Mouse (Mus musculus) CH12F3 (cell line): ENCODE results near the gene Tpm4.

Source experiments
- in situ Hi-C: fragments of 300-500 bp; cut with MboI; formaldehyde crosslinking; loops from 2 replicates; pipeline ENCODE4 v1.14.3; 2020; ENCODE audit warnings: low sequenced_read_pairs

Gene Tpm4

DNA sequence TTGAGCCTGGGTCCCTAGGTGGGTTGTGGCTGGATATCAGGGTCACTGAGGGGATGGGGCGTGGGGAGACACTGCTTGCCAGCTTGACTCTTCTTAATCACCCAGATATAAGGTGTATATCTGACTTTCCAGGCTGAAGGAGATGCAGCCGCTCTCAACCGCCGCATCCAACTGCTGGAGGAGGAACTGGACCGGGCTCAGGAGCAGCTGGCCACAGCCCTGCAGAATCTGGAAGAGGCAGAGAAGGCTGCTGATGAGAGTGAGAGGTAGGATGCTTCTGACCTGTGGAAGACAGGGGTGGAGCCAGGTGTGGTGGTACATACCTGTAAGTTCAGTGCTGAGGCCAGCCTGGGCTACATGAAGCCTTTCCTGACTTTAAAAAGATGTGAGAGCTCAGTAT is 3.7 kb downstream of the Tpm4 start:
- in situ Hi-C loops = no loop called here

DNA sequence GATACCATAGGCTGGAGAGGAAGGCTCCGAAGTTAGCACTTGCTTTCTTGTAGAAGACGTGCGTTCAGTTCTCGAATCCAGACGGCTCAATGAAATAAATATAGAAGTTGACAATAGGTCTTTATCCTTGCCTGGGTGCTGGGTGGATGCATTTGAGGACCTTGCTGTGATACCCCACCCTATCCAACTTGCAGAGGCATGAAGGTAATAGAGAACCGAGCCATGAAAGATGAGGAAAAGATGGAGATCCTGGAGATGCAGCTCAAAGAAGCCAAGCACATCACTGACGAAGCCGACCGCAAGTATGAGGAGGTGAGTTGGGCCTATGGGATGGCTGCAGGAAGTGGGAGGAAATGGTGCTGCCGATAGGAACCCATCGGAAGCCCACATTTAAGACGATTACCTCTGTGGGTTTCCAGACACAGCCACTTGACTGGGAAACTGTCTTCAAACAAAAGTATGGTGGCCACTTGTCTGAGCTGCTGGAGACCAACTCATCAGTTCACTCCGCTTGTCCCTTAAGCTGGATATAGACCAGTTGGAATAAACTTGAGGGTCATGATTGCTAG is 8.6 kb downstream of the Tpm4 start:
- in situ Hi-C loops = no loop called here

DNA sequence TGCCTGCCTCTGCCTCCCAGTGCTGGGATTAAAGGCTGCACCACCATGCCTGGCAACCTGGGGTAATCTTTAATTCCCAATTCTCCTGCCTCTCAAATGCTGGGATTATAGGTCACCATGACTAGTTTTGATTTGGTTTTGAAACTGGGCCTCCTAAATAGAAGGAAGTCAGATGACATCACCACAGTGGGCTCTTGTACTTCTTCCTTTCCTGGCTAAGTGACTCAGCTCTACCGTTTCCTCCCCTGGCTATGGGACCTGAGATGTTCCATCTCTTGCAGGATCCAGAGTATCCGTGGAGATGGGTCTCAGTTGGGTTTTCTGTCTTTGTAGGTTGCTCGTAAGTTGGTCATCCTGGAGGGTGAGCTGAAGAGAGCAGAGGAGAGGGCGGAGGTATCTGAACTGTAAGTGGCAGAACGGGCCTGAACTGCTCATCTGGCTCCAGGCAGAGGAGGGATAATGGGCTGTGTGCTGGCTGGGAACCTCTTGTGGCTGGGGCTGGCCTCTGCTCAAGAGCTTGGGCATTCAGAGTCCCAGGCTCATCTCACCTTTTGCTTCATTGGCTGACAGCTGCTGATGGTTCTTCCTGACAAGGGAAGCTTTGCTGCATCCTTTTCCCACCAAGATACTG is 9.7 kb downstream of the Tpm4 start:
- in situ Hi-C loops = no loop called here

DNA sequence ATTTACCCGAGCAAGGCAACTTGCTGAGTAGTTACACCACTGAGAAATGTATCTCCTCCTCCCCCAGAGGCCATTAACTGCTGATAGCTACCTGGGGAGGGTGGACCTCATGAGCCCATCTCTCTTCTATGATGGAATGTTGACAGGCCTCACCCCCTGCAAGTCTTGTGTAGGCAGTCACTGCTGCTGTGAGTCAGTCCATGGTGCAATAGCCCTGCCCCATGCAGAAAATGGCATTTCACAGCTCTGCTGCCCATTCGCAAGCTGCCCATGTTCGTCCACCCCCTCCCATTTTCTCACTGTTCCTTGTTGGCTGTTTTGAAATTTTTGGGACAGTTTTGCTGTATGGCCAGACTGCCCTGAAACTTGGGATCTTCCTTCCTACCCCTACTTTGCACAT is 10.7 kb downstream of the Tpm4 start:
- in situ Hi-C loops = no loop called here

DNA sequence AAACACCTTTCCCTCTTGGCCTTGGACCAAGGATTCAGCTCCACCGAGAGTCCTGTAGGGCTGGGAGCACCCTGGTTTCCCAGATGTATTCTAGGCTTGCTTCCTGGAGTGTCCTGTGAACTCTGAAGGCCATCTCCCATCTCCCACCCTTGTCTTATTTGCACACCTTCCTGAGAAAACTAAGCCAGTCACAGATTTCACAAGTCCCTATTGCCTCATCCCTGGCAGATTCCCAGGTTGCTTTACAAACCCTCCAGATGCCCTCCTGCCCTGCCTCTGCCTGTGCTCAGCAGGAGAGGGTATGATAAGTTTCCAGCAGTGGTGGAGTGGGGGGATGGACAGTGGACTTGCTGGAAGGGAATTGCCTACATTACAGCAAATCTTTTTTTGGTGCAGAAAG is 11.3 kb downstream of the Tpm4 start:
- in situ Hi-C loops = no loop called here

DNA sequence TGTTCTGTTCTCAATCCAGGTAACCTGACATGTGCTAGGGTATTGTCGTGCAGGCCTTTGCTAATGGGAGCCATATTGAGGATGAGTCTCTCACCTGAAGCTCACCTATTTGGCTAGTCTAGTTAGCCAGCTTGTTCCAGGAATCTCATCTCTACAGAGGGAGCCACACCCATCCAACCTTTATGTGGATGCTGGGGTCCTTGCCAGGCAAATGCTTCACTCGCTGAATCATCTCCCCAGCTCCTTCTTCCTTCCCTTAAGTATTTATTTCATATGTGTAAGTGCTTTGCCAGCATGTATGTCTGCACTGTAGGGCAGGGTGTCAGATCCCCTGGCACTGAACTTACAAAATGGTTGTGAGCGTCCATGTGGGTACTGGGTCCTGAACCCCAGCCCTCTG is 11.8 kb downstream of the Tpm4 start:
- in situ Hi-C loops = no loop called here

DNA sequence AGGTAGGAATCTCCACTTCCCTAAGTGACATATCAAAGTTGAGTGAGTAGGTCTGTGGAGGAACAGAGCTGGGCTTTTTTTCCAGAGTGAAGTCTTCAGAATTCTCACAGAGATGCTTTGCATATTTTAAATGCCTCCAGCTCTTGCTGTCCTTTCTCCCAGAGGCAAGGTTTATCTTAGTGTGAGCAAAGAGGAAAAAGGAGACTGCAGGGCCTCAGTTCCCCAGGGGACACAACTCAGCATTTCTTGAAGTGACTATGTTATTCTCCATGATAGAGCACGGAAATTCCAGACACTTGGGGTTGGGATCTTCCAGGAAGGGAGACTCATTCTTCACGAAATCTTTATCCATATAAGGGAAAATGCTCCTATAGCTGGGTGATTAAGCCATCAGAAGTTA is 12.5 kb downstream of the Tpm4 start:
- in situ Hi-C loops = no loop called here

DNA sequence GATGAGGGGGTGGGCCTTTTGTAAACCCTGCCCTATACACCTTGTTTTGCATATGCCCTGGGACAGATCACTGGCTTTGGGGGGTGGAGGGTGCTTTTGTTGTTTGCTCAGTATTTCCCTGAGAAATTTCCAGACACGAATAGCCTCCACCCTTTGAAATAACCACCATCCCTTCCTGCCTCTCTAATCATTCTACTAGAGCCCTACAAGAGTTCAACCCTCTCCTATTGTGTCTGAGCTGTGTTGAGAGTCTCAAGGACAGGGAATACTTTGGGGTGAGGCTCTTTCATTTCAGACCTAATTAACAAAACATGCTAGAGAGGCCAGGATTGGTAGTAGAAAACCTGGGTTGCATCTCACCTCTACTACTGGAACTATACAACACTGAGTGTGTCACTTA is 14.3 kb downstream of the Tpm4 start:
- in situ Hi-C loops = no loop called here

DNA sequence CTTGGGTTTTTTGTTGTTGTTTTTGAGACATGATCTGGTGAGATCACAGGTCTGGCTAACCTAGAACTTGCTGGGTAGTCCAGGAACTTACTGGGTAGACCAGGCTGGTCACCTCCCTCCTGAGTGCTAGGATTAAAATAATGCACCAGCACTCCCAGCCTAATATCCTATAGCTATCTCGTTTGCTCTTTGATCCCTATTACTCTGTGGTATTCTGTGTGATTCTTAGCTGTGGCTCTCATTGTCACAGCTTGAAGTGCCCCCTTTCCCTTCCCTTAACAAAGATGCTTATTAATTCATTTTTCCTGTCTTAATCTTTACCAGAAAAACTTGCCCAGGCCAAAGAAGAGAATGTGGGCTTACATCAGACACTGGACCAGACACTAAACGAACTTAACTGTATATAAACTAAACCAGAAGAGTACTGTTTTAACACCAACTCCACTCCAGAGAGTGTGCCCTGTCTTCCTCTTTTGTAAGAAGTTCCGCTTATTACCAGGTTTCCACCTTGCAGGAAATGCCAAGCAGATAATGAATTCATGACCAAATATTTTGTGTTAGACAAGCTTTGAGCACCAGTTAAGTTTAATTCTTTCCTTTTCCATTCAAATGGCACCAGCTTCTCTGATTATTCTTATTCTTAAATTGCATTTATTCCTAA is 16.8 kb downstream of the Tpm4 start:
- in situ Hi-C loops = no loop called here

DNA sequence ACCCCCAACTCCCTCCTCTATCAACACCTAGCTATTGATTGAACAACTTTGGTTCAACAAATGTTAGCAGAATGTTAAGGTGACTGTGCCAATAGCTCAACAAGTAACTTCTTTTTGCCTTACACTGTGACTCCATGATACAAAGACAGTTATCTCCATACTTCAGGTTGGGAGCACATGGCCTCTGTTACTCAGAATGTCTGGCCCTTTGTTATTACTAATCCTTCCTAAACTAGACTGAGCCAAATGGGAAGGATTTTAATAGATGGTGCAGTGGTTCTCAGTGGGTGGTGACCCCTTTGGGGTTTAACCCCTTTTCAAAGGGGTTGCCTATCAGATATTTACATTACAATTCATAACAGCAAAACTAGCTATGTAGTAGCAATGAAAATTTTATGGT is 18.6 kb downstream of the Tpm4 start:
- in situ Hi-C loops = no loop called here

DNA sequence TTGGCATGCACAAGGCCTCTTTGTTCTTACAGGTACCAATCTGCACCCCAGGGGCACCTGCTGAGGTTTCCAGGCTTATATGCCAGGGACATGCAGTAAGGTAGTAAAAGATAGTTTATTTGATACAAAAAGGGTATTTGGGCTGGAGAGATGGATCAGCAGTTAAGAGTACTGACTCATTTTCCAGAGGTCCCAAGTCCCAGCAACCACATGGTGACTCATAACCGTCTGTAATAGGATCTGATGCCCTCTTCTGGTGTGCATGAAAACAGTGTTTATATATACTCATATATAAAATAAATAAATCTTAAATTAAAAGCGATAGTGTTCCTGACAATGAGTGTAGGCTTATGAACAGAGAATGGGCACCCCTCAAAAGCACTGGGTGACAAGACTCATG is 23.3 kb downstream of the Tpm4 start:
- in situ Hi-C loops = no loop called here

DNA sequence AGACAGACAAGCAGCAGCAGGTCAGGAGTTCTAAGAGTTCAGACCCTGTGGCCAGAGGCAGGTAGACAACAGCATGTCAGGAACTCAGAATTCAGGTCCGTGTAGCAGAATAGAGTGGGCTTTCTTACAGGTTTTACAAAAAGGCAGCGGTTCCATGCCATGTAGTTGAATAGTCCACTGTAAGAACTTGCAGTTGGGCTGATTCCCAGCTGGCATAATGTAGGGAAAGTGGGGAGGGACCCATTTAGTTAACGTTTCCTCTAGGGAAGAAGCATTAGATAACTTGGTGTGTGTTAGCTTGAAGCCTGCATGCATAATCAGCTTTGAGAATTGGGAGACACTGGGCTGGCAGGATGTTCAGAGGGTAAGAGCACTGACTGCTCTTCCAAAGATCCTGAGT is 24.0 kb downstream of the Tpm4 start:
- in situ Hi-C loops = no loop called here

DNA sequence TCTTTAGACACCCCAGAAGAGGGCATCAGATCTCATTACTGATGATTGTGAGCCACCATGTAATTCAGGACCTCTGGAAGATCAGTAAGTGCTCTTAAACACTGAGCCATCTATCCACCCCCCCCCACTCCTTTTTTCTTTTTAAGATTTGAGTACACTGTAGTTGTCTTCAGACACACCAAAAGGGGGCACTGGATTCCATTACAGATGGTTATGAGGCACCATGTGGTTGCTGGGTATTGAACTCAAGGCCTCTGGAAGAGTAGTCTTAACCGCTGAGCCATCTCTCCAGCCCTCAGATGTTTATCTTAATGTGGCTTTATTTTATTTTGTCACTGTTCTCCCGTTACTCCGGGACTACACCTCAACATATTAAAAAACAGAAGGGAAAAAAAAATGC is 25.2 kb downstream of the Tpm4 start:
- in situ Hi-C loops = no loop called here

DNA sequence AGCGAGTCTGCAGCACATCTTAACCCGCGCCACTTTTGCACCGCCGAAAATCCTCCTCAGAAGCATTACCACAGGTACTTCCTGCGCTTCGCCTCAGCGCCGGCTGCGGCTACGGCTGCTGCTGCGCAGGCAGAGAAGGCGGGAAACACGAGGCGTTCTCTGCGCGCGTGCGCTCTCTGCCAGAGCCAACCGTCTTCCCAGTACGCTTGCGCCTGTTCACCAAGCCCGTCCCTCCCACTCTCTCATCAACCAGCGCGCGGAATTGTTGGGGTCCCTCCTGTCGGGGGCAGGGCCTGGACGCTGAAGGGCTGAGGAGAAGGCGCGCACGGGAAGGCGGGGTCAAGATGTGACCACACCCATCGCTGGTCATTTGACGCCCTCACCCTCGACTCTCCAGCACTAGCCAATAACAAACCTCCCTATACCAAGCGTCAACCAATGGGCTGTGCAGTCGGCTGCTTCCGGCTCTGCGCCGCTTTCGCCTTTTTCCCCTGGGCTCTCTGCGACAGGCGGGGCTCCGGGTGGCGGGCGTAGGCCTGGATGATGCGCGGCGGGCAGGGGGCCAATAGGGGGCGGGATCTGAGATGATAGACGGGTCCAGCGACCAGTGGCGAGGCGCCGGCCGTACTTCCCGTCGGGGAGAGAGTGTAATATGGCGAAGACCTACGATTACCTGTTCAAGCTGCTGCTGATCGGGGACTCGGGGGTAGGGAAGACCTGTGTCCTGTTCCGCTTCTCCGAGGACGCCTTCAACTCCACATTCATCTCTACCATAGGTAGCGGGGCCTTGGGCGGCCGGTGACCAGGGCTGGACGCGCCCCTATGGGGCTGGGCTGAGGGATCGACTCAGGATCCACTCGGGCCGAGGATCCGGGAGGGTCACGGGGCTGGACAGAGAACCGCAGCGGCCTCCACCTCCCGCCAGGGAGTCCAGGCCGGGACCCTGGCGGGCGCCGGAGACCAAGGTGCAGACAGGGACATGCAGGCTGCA is 26.2 kb downstream of the Tpm4 start, which contains the start of gene Rab8a:
Gene Rab8a (plus strand): TSS at position 494 of the 991 bp plus-strand sequence.
- in situ Hi-C loops = no loop called here

DNA sequence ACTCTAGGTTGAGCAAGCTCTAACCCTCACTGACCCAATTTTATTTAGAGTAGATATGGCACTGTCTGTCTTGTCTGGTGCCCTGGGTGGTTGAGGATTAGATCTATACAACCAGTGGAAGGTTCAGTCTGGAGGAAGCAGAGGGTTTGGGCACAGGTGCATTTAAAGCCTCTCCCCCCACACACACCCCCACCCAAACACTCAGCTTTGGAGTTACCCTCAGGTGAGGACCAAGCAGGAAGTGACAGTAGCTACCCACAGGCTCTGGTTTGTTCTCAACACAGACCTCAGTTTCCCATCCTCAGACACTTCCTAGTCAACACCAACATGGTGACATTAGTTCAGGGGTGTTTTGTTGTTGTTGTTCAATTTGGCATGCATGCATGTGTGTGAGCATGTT is 28.0 kb downstream of the Tpm4 start:
- in situ Hi-C loops = no loop called here

DNA sequence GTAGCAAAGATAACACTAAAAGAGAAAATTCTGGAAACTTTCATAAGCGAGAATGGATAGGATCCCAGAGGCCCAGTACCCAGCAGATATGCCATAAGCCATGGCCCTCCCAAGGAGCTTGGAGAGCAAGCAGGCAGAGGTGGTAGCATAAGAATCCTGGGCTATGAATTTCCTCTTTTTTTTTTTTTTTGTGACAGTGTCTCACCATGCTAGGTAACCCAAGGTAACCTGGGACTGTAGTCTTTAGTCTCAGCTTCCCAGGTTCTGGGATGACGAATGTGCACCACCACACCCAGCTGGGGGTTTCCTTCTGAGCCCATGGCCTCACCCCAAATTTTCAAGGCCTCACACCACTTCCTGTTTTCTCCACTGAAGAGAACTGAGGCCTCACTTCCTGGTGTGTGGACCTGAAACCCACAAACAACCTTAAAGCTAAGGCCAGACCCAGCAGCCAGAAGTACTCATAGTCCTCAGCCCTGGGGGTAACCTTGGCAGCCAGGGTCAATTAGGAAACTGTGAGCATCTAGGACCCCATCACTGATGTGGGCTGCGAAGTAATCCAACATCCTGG is 34.4 kb downstream of the Tpm4 start:
- in situ Hi-C loops = no loop called here

DNA sequence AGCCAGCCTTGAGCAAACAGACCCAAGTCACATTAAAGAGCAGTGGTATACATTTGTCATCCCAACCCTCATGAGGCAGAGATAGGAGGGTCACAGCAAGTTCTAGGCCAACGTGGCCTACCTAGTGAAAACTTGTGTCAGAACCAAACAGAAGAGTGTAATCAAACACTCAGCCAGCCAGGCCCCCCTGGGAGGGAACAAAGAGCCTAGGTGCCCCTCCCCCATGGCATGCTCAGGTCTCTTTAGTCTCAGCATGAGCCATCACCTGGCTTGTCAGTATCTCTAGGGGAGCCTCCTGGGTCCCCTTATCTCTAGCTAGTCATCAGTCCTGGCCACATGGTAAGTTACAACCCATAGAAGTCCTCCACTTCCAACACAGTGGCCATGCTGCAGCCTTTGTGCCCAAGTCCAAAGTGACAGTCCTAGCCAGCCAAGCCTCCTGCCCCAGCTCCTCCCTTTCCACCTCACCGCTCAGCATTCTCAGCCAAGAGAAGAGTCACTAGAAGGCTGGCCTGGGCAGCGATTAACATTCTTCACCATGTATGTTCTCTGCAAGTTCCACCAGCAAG is 35.0 kb downstream of the Tpm4 start:
- in situ Hi-C loops = loop anchor here (10.0 kb wide), 1 partner anchor 205 kb away; no protein-coding TSS in a partner anchor

DNA sequence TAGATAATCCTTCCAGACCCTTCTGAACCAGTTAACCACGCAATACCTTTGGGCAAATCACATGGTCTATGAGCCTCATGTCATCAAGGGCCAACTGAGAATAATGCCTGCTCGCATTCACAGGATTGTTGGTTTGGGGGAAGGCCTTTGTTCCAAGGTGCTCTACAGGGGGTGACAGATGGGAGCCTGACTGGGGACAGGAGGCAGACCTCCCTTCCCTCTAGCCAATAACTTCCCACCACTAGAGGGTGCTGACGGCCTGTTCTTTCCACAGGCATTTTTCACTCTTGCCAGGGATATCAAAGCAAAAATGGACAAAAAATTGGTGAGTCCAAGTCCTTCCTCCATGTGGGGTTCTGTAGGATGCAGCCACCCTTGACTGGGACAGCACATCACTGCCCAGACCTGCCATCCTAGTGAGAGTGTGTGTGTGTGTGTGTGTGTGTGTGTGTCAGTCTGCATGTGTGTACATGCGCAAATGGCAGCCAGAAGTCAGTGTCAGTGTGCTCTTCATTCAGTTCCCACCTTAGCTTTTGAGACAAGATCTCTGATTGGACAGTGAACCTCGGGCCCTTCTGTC is 42.7 kb downstream of the Tpm4 start:
- in situ Hi-C loops = loop anchor here (10.0 kb wide), 1 partner anchor 197 kb away; no protein-coding TSS in a partner anchor

DNA sequence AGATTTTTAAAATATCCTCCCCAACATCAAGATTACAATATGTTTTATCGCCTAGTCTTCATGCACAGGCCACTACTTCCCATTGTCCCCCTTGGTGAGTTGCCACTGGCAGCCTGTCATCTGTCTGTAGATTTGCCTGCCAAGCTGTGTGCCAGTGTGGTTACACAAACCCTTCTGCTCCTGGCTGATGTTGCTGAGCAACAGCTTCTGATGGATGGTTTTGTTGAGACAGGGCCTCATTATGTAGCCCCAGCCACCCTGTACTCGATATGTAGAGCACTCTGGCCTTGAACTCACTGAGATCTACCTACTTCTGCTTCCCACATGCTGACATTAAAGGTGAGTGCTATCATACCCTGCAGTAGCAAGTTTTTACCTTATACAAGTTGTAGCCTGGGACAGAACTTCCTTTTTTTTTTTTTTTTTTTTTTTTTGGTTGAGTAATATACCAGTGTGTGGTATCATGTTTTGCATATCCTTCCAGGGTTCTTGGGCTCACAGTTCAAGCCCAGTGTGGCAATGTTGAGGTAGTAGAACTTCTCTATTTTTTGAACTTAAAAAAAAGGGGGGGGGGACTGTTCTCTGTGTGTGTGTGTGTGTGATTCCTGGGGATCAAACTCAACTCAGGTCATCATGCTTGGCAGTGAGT is 48.9 kb downstream of the Tpm4 start:
- in situ Hi-C loops = loop anchor here (5.0 kb wide), 1 partner anchor 34 kb away; the partner anchor contains the start of gene Fam32a
